Mouse (Mus musculus) adrenal gland, adult 18-20 months (tissue): Measurements from ENCODE around the gene Gnao1. TPM values are rescaled to one million over a fixed set of nuclear protein-coding genes. Genes with fewer than 3 reads are reported as not detected.

Experiments used
- DNase-seq, 2 experiments: peaks; one replicate each; pipeline ENCODE4 v3.0.0; 2021 to 2022; ENCODE audit warnings: low spot score in 2 of 2
- total RNA-seq, 2 experiments: library from RNA; stranded (reverse); gene quantifications; 1 replicate in 1 of 2; 2 replicates in 1 of 2; pipeline ENCODE4 v1.2.3; 2021

Gene Gnao1
- total RNA-seq, 2 experiments from 2014 or later: 32.5 to 52.8 TPM

DNA sequence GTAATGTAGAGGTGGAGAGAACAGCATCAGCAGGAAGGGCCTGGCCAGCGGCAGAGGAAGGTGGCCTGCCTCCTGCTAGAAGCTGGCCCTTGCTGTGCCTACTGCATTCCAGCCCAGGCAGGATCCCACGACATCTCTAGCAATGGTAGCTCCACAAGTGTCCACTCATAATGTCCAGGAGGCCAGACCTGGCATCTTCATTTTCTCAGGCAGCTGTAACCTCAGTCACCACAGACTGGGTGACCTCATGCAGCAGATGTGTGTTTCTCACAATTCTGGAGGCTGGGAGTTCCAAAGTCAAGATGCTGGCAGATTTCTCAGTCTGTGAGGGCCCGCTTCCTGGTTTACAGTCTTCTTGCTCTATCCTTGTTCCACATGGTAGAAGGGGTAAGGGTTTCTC, 128.4 kb downstream of the Gnao1 start:
- DNase-seq: no peak

DNA sequence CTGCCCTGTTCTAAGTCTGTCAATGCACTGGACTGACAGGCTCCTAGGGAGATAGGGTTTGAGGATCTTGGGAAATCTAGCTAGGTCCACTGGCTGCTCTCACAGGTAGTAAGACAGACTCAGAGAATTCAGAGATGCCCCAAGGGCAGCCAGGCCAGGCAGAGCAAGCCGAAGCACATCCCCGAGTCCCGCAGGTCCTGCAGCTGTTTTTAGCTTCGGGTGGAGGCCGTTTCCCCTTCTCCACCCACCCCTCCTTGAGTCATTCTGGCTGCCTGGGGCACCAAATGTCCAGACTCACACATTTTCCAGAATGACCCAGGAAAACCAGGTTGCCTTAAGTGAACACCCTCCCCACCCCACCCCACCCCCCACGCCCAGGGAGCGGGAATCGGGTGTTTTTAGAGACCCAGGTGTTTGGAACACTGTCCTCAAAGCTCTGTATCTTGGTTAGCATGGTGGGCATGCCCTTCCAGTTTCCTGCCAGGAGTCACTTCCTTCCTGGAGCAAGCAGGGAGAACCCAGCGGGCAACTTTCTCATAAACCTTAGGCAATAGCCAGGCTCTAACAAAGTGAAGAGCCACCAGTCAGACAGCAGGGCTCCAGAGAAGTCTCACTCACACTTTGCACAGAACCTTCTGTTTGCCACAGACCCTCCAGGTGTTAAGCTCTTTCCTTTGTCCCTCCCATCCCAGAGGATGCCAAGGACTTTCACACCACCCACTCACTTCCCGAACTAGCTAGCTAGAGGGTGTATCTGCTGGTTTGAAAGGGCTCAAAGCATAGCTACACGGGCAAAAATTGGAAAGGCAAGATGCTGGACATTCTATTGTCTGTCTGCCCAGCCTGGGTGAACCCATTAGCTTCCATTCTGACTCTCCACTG, 131.0 kb downstream of the Gnao1 start:
- DNase-seq: no peak

DNA sequence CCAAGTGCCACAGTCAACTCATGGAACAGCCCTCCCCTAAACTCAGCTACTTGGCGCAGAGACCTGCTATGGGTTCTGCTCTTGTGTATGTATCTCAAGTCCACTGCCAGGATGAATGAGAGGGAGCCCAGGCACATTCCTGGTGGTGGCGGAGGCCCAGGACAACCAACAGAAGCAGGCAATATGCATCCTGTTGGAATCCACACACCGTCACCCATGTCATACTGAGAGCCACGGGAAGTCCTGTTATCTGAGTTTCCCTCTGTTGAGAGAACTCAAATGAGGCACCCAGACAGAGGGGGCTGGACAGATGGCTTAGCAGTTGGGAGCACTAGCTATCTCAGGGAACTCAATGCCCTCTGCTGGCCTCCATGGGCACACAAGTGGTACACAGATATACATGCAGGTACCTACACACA, 131.9 kb downstream of the Gnao1 start:
- DNase-seq: no peak

DNA sequence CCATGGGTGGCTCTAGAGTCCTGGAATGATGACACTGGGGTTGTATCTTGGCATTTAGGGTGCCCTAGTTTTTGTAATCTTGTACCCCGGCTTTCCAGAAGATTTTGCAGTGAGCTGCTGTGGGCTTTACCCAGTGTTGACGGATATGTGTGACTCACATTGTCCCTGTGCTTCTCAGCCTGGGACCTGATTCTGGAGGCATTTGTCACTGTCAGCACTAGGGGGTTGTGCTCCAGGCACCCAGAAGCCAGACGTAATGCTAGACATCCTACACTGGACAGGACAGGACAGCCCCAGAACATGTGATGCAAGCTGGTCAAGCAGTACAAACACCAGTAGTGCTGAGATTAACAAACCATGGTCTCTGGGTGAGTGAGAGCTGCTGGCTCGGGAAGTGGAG, 136.0 kb downstream of the Gnao1 start:
- no peak for DNase-seq

DNA sequence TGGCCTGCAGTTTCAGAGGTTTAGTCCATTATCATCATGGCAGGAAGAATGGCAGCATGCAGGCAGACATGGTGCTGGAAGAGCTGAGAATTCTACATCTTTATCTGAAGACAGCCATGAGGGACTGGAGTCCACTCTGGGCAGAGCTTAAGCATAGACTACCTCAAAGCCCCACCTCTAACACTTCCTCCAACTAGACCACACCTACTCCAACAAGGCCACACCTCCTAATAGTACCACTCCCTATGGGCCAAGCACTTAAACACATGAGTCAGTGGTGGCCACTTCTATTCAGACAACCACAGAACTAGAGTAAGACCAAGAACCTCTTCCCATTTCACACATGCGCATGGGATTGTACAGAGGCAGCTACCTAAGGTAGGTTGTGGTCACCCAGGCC, 136.6 kb downstream of the Gnao1 start:
- DNase-seq: no peak

DNA sequence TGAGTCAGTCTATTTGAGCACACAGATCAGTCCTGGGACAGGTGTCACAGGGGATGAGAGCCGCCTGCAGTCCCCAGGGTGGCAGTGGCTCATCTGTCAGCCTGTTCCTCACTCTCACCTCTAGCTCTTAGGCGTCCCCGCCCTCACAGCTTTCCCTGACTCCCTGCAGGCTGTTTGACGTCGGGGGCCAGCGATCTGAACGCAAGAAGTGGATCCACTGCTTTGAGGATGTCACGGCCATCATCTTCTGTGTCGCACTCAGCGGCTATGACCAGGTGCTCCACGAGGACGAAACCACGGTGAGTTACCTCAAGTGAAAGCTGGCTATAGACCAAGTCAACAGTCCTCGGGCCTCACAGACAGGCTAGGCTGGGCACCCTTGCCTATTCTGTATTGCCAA, 140.4 kb downstream of the Gnao1 start:
- DNase-seq: no peak

DNA sequence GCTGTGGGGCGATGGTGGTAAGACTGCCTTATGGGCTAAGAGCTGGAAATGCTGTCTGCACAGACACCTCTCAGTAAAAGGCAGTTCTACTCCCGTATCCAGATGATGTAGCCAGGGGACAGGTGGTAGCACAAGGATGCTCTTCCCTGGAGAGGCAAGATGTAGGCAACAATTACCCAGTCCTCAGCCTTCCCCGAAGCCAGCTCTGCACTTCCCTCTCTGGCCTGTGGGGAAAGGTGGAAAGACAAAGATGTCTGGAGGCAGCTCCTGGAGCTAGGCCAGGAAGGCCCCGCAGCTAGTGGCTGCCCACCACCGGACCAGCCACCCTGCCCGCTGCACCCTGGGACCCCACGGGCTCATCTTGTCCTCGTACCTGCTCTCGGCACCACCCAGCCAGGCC, 142.7 kb downstream of the Gnao1 start:
- DNase-seq: no peak

DNA sequence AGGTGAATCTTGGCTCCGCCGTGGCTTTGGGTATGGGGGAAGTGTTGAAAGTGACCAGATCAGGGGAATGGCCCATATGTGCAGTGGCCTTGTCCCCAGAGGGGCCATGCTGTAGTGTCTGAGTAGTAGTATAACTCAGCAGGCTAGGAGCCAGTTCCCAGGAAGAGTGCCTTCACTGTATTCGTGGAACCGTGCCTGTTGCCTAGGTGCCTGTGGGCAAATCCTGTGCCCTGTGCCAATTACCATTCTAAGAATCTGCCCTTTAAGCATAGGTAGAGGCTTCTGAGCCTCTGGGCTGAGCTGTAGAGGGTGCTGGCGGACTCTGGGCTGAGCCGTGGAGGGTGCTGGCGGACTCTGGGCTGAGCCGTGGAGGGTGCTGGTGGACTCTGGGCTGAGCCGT, 148.6 kb downstream of the Gnao1 start:
- DNase-seq: no peak

DNA sequence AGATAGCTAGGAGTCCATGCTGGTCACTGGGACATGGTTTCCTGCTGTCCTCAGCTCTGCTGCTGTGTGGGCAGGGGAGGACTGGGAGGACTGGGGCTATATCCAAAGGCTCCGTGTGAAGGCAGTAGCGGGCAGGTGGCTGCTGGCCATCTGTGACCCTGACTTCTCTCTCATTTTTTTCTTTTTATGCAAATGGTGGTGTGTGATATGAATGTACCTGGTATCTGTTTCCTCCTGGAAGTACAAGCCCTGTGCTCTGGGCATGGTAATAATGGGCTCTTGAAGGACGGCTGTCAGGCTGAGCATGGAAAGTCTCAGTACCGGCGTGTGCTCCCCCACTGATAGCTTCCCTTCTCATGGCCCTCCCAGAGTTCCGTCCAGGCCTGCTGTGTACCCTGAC, 151.1 kb downstream of the Gnao1 start:
- DNase-seq: no peak

DNA sequence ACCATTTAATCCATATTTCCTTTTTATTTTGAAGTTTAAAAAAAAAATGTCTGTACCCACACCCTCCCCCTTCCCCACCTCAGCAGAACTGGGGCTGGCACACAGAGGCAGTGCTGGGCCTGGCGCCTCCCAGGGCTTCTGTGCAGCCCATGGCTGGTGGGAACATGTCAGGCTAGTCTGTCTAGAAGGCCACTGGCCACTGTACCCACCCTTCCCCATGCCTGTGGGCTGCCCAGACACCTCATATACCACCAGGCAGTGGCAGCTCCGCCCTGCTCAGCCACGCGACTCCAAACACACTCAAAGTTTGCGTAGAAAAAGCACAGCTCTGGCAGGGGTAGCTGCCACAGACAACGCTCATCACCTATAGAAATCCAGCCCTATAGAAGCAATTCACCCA, 158.5 kb downstream of the Gnao1 start:
- DNase-seq: no peak

DNA sequence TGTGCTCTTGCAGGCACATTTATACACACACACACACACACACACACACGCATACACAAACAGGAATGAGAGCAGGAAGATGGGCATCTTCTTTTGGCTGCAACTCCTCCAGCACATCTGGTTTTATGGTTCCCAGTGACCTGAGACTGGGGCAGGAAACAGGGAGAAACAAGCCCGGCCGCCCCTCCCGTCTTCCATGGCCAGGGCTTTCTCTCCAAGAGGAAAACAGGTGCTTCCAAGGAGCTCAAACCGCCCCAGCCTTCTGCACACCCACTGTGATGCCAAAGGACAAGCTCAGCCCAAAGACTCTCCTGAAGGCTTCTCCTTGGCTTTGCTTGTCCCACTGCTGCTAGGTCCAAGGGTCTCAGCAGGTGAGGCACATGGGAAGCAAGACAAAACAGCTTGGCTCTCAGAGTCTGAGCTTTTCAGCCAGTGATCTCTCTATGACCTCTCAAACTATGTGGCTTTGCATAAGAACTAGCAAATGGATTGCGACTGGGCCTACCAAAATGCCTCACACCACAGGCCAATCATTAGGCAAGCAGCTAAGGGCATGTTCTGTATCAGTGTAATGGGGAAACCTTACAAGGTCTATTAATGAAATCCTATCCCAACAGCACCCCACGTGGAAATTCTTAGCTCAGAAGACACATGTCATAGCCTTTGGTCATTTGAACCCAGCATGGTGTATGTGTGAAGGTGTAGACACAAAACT, 160.0 kb downstream of the Gnao1 start:
- no peak for DNase-seq

DNA sequence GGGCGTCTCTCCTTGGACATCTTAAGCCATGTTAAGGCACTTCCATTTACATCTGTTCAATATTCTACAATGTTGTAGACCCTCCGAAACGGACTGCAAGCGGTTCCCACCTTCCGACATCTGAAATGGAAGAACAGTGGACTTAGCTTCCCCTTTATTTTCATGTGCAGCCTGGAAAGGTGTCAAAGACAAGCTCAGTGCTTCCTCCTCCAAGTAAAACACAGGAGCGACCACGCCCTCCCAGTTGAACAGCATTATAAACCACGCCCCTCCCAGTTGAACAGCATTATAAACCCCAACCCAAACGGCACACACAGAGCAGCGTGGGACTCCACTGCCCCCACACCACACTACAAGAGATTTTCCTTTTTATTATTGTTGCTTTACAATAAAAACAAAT, 161.7 kb downstream of the Gnao1 start:
- DNase-seq: no peak

DNA sequence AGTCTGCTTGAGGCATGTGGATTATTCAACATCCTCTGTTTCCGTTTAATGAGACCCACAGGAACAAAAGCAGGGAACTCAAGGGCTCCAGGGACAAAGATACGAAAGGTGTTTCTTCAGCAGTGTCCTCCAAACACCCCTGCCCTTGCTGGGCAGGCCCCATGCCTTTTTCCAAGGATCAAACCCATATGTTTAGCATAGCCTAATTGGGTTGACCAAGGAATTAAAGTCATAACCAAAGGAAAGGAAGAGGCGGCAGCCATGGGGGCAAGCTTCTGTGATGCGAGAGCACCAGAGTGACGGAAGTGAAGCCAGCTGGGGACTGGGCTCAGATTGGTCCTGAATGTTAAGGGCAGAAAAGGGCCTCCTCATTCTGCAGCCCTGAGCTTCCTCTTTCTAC, 162.4 kb downstream of the Gnao1 start:
- no peak for DNase-seq

DNA sequence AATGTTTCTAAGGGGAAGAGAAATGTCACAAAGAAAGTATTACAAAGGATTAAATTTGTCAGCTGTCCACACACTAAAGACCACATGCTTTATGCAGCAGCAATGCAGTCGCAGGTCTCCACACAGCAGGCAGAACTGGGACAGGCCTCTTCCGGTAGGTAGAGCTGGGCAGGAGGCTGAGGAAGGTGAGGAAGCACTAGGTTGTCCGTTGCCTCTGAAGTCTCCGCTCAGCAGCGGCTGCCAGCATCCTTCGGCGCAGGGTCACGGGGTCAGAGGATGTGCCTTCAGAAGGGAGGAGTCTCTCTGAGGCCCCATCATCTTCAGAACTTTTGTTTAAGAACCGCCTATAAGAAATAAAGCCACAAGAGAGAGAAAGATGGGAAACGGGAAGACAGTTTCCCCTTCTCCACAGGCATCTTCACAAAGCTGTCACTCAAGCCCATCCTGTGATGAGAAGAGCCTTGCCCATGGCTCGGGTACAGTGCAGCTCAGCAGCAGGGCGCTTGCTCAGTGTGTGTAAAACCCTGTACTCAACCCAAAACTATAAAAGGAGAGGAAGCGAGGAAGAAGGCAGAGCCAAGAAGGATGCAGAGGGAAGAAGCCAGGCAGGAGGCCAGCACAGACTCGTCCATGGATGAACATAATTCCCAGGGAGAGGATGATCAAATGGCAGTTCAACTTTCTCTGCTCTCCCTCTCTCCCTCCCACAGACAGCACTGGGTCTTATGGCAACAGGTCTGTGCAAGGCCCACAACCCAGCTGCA, 163.4 kb downstream of the Gnao1 start:
- no peak for DNase-seq

DNA sequence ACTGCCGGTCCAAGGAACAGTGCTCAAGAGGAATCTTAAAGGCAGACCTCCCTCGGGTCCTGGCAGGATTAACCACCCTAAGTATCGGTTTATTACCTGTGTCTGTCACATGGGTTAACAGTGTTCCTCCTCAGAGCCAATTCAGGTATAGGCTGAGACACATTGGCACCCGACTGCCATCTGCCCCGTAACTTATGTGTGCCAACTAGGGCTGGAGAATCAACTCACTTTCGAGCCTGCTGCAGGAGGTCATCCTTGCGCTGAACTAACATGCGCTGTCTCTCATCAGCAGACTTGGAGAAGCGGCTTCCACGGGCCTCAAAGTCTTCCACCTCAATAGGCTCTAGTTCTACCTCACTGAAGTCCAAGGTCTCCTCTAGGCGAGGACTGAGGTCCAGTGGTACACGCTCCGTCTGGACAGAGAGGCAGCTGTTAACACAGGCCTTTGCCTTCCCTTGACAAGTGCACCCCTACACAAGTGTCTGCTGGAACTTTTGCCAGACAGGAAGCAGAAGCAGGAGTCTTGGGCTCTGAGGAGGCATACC, 164.1 kb downstream of the Gnao1 start:
- DNase-seq: no peak

DNA sequence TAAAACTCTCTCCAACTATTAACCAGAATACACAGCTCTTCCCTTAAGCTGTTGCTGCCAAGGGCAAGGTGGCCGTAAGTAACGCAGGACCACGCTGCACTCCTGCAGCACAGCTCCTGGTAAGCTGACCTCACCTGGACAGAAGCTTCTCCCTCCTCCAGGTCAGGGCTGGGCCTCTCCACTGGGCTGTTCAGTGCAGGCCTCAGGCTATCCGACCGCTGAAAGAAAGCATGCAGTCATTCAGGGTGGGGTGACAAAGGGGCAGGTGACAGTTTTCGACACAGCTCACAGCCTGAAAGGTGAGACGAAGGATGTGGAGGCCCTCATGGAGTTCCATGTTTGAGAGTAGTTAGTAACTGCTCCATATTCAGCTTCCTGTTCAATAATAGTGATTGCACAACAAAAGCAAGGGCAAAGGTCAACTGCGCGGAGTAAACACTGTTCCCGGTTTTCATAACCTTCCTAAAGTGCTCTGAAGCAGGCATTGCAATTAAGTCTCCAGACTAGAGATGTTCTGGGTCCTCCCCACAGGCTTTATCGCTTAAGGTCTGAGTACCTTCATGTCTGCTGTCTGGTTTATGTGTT, 164.9 kb downstream of the Gnao1 start:
- DNase-seq: no peak

DNA sequence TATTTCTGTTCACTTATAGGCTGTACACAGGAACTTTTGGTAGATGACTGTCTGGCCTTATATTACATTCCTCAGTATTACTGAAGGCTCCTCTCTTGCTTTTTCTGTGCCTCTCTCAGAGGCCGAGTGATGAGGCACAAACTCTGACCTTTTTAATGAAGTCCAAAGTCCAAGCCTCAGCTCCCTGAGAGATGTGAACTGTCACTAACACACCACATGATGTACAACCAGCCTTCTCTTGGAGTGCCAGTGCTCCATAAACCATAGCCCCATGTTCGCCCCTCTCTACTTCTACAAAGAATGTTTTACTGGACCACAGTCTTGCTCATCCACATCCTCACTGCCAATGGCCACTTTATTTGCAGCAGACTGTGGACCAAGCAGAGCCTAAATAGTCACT, 165.6 kb downstream of the Gnao1 start:
- DNase-seq: no peak

DNA sequence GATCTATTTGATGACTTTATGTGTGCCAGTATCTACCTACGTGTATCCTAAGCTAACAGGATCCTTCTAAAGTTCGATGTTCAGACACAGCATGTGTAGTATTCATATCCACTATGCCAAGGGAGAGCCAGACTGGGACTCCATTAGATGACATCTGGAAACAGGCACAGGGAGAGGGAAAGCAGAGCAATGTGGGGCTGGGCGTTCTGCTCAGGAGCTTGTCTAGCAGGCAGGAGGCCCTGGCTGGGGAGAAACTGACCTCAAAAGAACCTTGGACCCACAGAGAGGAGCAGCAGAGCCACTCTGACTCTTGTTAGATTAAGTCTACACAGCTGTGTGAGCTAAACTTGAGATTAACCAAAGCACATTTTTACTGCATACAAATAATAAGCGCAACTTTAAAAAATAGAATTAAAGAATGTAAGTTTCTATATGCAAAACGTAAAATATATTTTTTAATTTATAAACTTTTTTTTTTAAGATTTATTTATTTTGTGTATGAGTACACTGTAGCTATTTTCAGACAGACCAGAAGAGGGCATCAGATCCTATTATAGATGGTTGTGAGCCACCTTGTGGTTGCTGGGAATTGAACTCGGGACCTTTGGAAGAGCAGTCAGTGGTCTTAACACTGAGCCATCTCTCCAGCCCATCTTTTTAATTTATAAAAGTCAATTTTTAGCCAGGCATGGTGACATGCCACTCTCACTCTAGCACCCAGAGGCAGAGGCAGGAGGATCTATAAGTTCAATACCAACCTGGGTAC, 166.9 kb downstream of the Gnao1 start:
- no peak for DNase-seq

DNA sequence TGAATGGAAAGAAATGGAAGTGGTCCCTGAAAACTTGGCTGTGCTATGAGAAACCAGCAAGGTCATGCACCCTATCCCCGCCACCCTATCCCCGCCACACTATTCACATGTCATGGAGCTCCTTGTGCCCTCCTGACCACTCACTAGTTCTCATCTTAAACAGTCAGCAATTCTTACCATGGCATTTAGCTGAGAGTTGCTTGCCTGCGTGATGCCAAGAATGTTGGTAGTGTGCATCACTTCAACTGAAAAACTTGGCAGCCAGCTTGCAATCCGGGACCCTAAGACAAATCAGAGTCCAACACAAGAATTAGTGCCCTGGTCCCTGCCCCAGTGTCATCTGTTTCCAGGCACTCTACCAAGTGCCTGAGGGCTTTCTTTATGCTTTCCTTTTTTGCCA, 170.4 kb downstream of the Gnao1 start:
- DNase-seq: peak in 1 of 2 experiments; percentile 15

DNA sequence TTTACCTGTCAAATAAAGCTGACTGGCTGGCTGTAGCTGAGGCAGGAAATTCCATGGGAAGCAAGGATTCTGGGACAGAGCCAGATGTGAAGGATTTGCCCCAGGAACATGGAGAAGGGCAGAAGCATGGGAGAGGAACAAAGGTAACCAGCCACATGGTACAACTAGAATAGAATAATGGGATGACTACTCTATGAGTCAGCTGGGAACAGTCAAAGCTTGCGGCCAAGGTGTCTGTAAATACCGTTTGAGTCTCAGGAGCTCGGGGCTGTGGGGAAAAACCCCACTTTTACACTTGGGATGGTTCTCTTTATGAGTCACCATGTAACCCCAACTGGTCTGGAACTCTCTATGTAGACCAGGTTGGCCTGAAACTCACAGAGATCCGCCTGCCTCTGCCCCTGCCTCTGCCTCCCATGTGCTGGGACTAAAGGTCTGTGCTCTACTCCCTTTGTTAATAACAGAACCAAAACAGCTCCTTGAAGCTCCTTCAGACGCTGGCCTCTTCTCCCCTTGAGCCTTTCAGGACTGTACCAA, 172.0 kb downstream of the Gnao1 start:
- DNase-seq: peak in 1 of 2 experiments; percentile 11
